Mouse (Mus musculus): ENCODE measurements around the gene Rpusd3.

- TF ChIP-seq EP300 (IDR thresholded peaks at IDR 0.05; ENCODE audit: low read depth) (no peak), CTCF (IDR thresholded peaks at IDR 0.05; ENCODE audit: low read depth) (no peak)
Observed at GRCm38 (mm10) chr6:113440686-113441085, 21.5 kb upstream of the Rpusd3 start.

All from liver, embryonic 14.5 days (tissue).